Mouse (Mus musculus) myocyte (in vitro differentiated cells): ENCODE data around the gene Exosc3.
"Not testable (repeated sequence)": the region's sequence is repeated elsewhere in the genome, so short reads cannot be mapped to it uniquely, and the experiment has no call there.

Experiments
- E2F4 ChIP-seq: IDR thresholded peaks from one replicate; pipeline ENCODE4 v1.6.1; 2011; ENCODE audit warnings: mild to moderate bottlenecking, control low read depth, moderate library complexity; ENCODE audit not compliant: insufficient read depth
- MYOD1 ChIP-seq, 3 experiments: IDR thresholded peaks; one replicate each; pipeline ENCODE4 v1.6.1; 2011; ENCODE audit warnings: control low read depth in 2 of 3, low read depth in 2 of 3, mild to moderate bottlenecking in 2 of 3, moderate library complexity in 1 of 3; ENCODE audit not compliant: insufficient read length in 2 of 3, control insufficient read depth in 1 of 3
- POLR2A ChIP-seq: IDR thresholded peaks from one replicate; pipeline ENCODE4 v1.6.1; 2011; ENCODE audit warnings: low read depth, mild to moderate bottlenecking, control low read depth, moderate library complexity; ENCODE audit not compliant: insufficient read length
- TCF3 ChIP-seq: IDR thresholded peaks from one replicate; pipeline ENCODE4 v1.6.1; 2011; ENCODE audit warnings: low read depth, control low read depth; ENCODE audit not compliant: insufficient read length

- TF ChIP-seq E2F4; POLR2A; TCF3; MYOD1 (IDR thresholded peaks at IDR 0.05; ENCODE audit: control insufficient read depth in 1 of 3, insufficient read length in 2 of 3, low read depth in 2 of 3): not testable (repeated sequence)
Observed at GRCm38 (mm10) chr4:45380903-45381580, 38.5 kb upstream of the Exosc3 start.
